Mouse (Mus musculus) liver, embryonic 12.5 days (tissue): ENCODE data around the gene Rnf8. TPM values are rescaled to one million over a fixed set of nuclear protein-coding genes. Genes with fewer than 3 reads are reported as not detected.
A peak's percentile ranks its signal among the peaks of the same experiment; 100 is the strongest.

Source experiments
- ATAC-seq: fragments of 200-750 bp; cut with Nextera tagmentation; 2 replicates; pipeline ENCODE4 v1.8.0; 2017; ENCODE audit warnings: moderate number of reproducible peaks, mild to moderate bottlenecking, moderate library complexity
- H3K27ac ChIP-seq: fragments of 300-500 bp; sonication (generic); 2 replicates; pipeline ENCODE4 v1.5.1; 2016; ENCODE audit warnings: mild to moderate bottlenecking
- H3K27me3 ChIP-seq: fragments of 300-500 bp; sonication (generic); replicated peaks from 2 replicates; pipeline ENCODE4 v1.6.1; 2016; ENCODE audit warnings: mild to moderate bottlenecking, moderate library complexity
- H3K36me3 ChIP-seq: fragments of 300-500 bp; sonication (generic); 2 replicates; pipeline ENCODE4 v1.6.1; 2016; ENCODE audit warnings: mild to moderate bottlenecking, moderate library complexity
- H3K4me1 ChIP-seq: fragments of 300-500 bp; sonication (generic); 2 replicates; pipeline ENCODE4 v1.6.1; 2016
- H3K4me2 ChIP-seq: fragments of 300-500 bp; sonication (generic); 2 replicates; pipeline ENCODE4 v1.6.1; 2016; ENCODE audit warnings: mild to moderate bottlenecking, moderate library complexity
- H3K4me3 ChIP-seq: fragments of 300-500 bp; sonication (generic); 2 replicates; pipeline ENCODE4 v1.5.1; 2016; ENCODE audit warnings: mild to moderate bottlenecking, moderate library complexity
- H3K9ac ChIP-seq: fragments of 300-500 bp; sonication (generic); 2 replicates; pipeline ENCODE4 v1.6.1; 2016; ENCODE audit warnings: mild to moderate bottlenecking, moderate library complexity
- H3K9me3 ChIP-seq: fragments of 300-500 bp; sonication (generic); replicated peaks from 2 replicates; pipeline ENCODE4 v1.6.1; 2016; ENCODE audit warnings: mild to moderate bottlenecking, moderate library complexity
- WGBS: fragments of 180-500 bp; shearing (Covaris S2); methylation state at CpG from one replicate; pipeline ENCODE4 v1.1.7; 2016; ENCODE audit not compliant: insufficient replicate concordance; 5-methylcytosine and 5-hydroxymethylcytosine counted together
- polyA plus RNA-seq: library from polyadenylated mRNA; unstranded; fragments of >200 nt; fragmentation: Nextera tagmentation; extraction: Ambion mirVana; gene quantifications from 2 replicates; pipeline ENCODE4 v1.2.1, GENCODE M21; 2016

Gene Rnf8
- polyA plus RNA-seq, result 54.3 and 60.4 TPM in 2 replicates

DNA sequence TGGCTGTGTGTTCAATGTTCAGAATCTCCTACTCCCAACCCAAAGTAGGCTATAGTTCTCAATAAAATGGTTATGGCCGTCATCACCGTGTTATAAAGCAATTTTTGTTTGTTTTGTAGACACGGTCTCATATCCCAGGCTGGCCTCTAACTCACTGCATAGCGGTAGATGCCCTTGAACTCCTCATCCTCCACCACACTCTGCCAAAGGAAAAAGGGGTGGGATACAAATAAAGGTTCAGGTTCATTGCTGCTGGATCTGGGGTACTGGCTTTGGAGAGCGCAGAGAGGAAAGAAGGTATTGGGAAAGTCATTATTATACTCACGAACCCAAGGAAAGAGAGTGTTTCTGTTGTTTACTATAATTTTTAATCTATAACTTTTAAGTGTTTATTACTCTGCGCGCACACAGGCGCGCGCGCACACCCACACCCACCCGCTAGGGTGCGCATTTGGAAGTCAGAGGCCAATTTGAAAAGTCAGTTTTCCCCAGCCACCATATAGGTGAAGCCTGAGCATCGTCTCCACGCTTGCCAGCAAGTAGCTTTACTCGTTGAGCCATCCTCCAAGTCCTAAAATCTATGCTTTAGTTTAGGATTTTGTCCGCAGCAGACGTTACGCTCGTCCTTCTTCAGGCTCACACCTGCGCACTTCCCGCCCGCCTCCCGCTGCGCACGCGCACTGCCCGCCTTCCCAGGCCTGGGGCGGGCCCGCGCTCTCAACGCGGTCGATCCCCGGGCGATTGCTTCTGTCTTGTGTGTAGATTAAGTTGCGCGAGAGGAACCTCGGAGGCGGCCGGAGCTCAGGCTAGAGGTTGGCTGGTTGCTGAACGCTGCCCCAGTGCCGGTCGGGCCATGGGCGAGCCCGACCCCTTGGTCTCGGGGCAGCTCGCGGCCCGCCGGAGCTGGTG is at the start of gene Rnf8, which contains the start of gene Gm28043:
Gene Rnf8 (plus strand): TSS at position 676 of the 909 bp plus-strand sequence.
Gene Gm28043 (plus strand): TSS at position 762 of the 909 bp plus-strand sequence.
- Histone ChIP-seq H3K4me3 (peak within 1 kb of the TSS; percentile 98), H3K4me2 (peak within 1 kb of the TSS; percentile 93), H3K27ac (peak within 1 kb of the TSS; percentile 95), H3K27me3 (no peaks in the 10 kb centered on the region; the same call in 1 of the 2 replicates), H3K36me3 (peaks cover 24% of the 10 kb centered on the region), H3K4me1 (peaks cover 35% of the 10 kb centered on the region), H3K9me3 (no peaks in the 10 kb centered on the region), H3K9ac (peak within 1 kb of the TSS; percentile 99)
- ATAC-seq, result peak; percentile 93
- 2% methylated on average over 52 of the region's 52 CpGs for WGBS

DNA sequence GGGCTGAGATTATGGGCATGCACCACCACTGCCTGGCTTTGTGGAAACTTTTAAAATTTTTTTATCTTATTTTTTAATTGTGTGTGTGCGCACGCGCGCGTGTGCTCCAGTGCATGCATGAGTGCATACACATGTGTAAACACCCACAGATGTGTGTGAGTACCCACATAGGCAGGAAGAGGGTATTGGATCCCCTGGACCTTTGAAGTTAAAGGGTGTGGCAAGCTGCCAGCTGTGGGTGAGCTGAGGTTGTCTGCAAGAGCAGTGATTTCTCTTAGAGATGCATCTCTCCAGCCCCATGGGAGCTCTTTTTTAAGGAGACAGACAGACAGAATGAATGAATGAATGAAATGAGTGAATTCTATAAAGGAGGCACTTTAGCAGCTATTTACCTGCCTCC is 49.1 kb upstream of the Rnf8 start:
- H3K4me3 ChIP-seq, result no peak overlapping the region
- H3K27ac ChIP-seq, result no peak overlapping the region
- 98% methylated on average over 5 of the region's 5 CpGs for WGBS
- peaks cover 42% of the 10 kb centered on the region for H3K36me3 ChIP-seq
- no peaks in the 10 kb centered on the region for H3K27me3 ChIP-seq
- no peak overlapping the region for H3K4me2 ChIP-seq
- H3K9me3 ChIP-seq, result no peaks in the 10 kb centered on the region
- H3K4me1 ChIP-seq, result no peaks in the 10 kb centered on the region
- H3K9ac ChIP-seq, result no peak overlapping the region
- no peak for ATAC-seq

GRCm38 (mm10) chr17:29568435-29568834 is 46.2 kb upstream of the Rnf8 start:
- Histone ChIP-seq H3K4me1 (no peaks in the 10 kb centered on the region), H3K9me3 (no peaks in the 10 kb centered on the region), H3K36me3 (peaks cover 70% of the 10 kb centered on the region), H3K4me2 (no peak overlapping the region), H3K27ac (no peak overlapping the region), H3K27me3 (no peaks in the 10 kb centered on the region), H3K9ac (no peak overlapping the region), H3K4me3 (no peak overlapping the region)
- 88% methylated on average over 15 of the region's 15 CpGs for WGBS
- no peak for ATAC-seq

GRCm38 (mm10) chr17:29569831-29570230 is 44.8 kb upstream of the Rnf8 start:
- no peaks in the 10 kb centered on the region for H3K4me1 ChIP-seq
- no peaks in the 10 kb centered on the region for H3K9me3 ChIP-seq
- H3K4me2 ChIP-seq, result no peak overlapping the region
- no peak for ATAC-seq
- H3K27me3 ChIP-seq, result no peaks in the 10 kb centered on the region
- H3K27ac ChIP-seq, result no peak overlapping the region
- no peak overlapping the region for H3K4me3 ChIP-seq
- no peak overlapping the region for H3K9ac ChIP-seq
- 79% methylated on average over 6 of the region's 6 CpGs for whole genome bisulfite sequencing
- peaks cover 76% of the 10 kb centered on the region for H3K36me3 ChIP-seq

DNA sequence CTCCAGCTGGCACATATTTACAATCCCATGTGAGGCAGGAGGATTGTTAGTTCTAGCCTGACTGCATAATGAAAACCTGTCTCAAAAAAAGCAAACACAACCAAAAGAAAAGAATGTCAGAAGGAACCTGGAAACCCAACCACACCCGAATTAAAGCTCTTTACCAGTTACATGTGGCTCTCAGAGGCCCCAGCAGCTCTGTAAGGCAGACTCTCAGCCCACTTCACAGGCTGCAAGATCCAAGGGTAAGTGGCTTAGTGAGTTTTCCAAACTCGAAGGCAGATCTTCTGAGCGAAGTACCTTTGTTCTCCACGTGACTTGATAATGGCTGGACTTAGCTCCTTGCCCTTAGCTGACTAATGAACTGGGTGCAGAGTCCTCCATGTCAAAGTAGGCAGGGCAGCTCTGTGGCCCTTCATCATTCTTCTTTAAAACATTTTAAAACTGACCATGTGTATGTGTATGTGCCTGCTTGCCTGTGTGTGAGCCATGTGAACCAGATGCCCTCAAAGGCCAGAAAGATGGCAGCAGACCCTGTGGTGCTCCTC is 34.9 kb upstream of the Rnf8 start:
- H3K9me3 ChIP-seq, result no peaks in the 10 kb centered on the region
- peaks cover 71% of the 10 kb centered on the region for H3K36me3 ChIP-seq
- no peak overlapping the region for H3K27ac ChIP-seq
- H3K4me1 ChIP-seq, result peaks cover 43% of the 10 kb centered on the region
- H3K27me3 ChIP-seq, result no peaks in the 10 kb centered on the region
- no peak overlapping the region for H3K9ac ChIP-seq
- H3K4me2 ChIP-seq, result no peak overlapping the region
- no peak overlapping the region for H3K4me3 ChIP-seq
- no peak for ATAC-seq
- 76% methylated on average over 4 of the region's 4 CpGs for WGBS

- Histone ChIP-seq H3K4me3 (no peak overlapping the region), H3K4me2 (peak overlapping the region; percentile 33; the same call in 1 of the 2 replicates), H3K27me3 (no peaks in the 10 kb centered on the region), H3K4me1 (peaks cover 48% of the 10 kb centered on the region), H3K9me3 (no peaks in the 10 kb centered on the region), H3K9ac (no peak overlapping the region), H3K36me3 (peaks cover 47% of the 10 kb centered on the region), H3K27ac (no peak overlapping the region)
- WGBS, result 23% methylated on average over 5 of the region's 5 CpGs
- ATAC-seq, result peak; percentile 82
These were observed 31.0 kb upstream of the Rnf8 start for GRCm38 (mm10) chr17:29583569-29583968.

DNA sequence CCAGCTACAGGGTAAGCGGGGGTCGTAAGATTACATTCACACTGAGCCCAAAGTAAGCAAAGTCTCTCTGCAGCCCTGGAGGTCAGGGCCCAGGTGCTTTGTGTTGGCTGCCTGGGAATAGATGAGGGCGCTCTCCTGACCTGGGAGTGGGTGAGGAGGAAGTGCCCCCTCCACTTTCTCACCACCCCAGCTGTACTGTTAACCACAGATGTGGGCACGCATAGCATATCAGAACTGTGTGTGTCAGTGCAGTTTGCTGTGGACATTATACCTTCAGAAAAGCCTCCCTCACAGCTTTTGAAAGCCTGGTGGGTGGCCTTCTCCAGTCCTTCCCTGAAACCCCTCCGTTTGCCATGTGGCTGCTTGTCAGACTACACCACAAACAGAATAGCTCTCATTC is 30.3 kb upstream of the Rnf8 start:
- Histone ChIP-seq H3K9me3 (no peaks in the 10 kb centered on the region), H3K27me3 (no peaks in the 10 kb centered on the region), H3K4me2 (peak overlapping the region; percentile 33; the same call in 1 of the 2 replicates), H3K36me3 (peaks cover 40% of the 10 kb centered on the region), H3K9ac (no peak overlapping the region), H3K4me1 (peaks cover 46% of the 10 kb centered on the region), H3K4me3 (no peak overlapping the region), H3K27ac (no peak overlapping the region)
- ATAC-seq, result 0 out of 2 replicates have a peak, but pooled peaks have one; percentile 3
- 64% methylated on average over 5 of the region's 5 CpGs for WGBS

DNA sequence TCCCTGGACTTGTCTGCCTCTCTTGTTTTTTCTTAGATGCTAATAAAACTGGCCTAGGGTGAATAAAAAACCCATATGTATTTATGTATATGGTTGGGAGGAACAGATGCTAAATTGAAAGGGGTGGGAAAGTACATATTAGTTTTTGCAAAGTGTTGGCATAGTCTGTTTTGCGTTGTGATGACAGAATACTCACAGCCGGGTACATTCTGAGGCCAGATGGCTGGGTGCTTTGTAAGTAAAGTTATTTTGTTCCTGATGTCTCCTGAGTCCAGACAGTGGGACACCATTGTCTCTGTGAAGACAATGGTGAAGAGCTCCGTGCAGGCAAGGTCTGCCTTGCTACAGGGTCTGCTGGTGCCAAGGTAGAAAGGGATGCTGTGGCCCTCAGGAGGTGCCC is 29.9 kb upstream of the Rnf8 start:
- no peak overlapping the region for H3K4me3 ChIP-seq
- WGBS, result 76% methylated on average over 3 of the region's 3 CpGs
- H3K27ac ChIP-seq, result no peak overlapping the region
- H3K4me2 ChIP-seq, result no peak overlapping the region
- ATAC-seq, result no peak
- no peaks in the 10 kb centered on the region for H3K27me3 ChIP-seq
- peaks cover 42% of the 10 kb centered on the region for H3K4me1 ChIP-seq
- H3K9ac ChIP-seq, result no peak overlapping the region
- H3K36me3 ChIP-seq, result peaks cover 35% of the 10 kb centered on the region
- no peaks in the 10 kb centered on the region for H3K9me3 ChIP-seq

- no peak for ATAC-seq
- 56% methylated on average over 6 of the region's 6 CpGs for WGBS
- Histone ChIP-seq H3K9me3 (no peaks in the 10 kb centered on the region), H3K4me1 (peaks cover 35% of the 10 kb centered on the region), H3K27me3 (no peaks in the 10 kb centered on the region), H3K4me3 (no peak overlapping the region), H3K4me2 (no peak overlapping the region), H3K36me3 (peaks cover 29% of the 10 kb centered on the region), H3K9ac (no peak overlapping the region), H3K27ac (no peak overlapping the region)
These were observed 29.1 kb upstream of the Rnf8 start for GRCm38 (mm10) chr17:29585446-29585845.

DNA sequence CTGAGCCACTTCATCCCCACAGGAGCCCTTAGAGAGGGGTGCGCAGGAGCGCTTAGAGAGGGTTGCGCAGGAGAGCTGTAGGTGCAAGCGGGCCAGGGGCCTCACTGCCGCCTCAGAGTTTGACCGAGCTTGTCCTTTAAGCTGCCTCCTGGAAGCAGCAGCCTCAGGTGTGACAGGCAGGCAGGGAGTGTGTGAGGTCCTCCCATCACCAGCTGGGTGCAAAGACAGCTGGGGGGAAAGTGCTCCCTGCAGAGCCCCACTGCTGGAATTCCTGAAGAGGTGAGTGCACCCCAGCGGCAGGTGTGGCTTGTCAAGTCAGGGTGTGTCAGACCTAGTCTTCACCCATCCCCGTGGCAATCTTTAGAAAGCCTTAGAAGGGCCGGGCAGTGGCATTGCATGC is 27.7 kb upstream of the Rnf8 start:
- no peaks in the 10 kb centered on the region for H3K9me3 ChIP-seq
- 79% methylated on average over 9 of the region's 9 CpGs for WGBS
- H3K4me2 ChIP-seq, result no peak overlapping the region
- no peaks in the 10 kb centered on the region for H3K27me3 ChIP-seq
- H3K36me3 ChIP-seq, result peaks cover 19% of the 10 kb centered on the region; the same call in 1 of the 2 replicates
- H3K27ac ChIP-seq, result no peak overlapping the region
- no peak overlapping the region for H3K4me3 ChIP-seq
- no peak overlapping the region for H3K9ac ChIP-seq
- ATAC-seq, result no peak
- H3K4me1 ChIP-seq, result peaks cover 24% of the 10 kb centered on the region

- 76% methylated on average over 11 of the region's 11 CpGs for WGBS
- H3K27me3 ChIP-seq, result no peaks in the 10 kb centered on the region
- H3K4me2 ChIP-seq, result no peak overlapping the region
- H3K36me3 ChIP-seq, result peaks cover 10% of the 10 kb centered on the region
- no peaks in the 10 kb centered on the region for H3K9me3 ChIP-seq
- no peak overlapping the region for H3K4me3 ChIP-seq
- H3K4me1 ChIP-seq, result peaks cover 8% of the 10 kb centered on the region
- no peak overlapping the region for H3K9ac ChIP-seq
- no peak for ATAC-seq
- no peak overlapping the region for H3K27ac ChIP-seq
These were observed 25.2 kb upstream of the Rnf8 start for GRCm38 (mm10) chr17:29589221-29589898.
